Mouse (Mus musculus): Measurements from ENCODE around the gene Coro2a.

DNA sequence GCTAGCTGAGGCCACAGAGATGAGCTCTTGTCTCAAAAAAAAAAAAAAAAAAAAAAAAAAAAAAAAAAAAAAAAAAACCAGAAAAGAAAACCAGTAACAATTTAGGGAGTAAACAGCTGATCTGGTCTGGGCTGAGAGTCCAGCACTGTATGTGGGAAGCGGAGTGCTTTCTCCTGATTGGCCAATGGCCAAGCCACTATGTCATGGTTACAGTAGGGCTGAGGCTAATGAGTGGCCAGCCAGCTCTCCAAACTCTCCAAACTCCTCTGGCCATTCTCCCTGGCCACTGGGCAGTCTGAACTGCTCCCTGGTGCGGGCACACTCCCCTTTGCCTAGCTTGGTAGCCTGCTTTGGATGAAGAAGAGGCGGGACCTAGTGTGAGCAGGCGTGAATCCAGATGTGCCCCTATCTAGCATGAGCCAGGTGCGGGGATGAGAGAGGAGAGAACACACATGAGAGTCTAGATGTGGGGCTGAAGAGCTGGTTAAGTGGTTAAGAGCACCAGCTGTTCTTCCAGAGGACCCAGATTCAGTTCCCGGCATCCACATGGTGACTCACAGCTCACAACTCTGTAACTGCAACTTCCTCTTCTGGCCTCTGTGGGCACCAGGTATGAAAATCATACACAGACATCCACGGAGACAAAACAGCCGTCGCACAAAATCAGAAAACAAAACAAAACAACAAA lies 10.0 kb downstream of the Coro2a start:
- TF ChIP-seq CTCF (IDR thresholded peaks at IDR 0.05; ENCODE audit: extremely low read depth, insufficient read depth, low read length) (no peak), POLR2A (IDR thresholded peaks at IDR 0.05; ENCODE audit: extremely low read depth, insufficient read depth, low read length) (no peak)

Measured in cortical plate, adult 2 months (tissue).